Mouse (Mus musculus) testis, adult 10 weeks (tissue): ENCODE measurements around the gene Gm20388. TPM values are rescaled to one million over a fixed set of nuclear protein-coding genes. Genes with fewer than 3 reads are reported as not detected.

Experiments
- polyA plus RNA-seq: library from polyadenylated mRNA; stranded (reverse); fragments of 350-450 nt; fragmentation: Illumina TruSeq; extraction: RNeasy Lipid Tissue Mini Kit (QIAGEN cat#74804); gene quantifications from one replicate; pipeline ENCODE4 v1.2.3, GENCODE M21; 2014; ENCODE audit warnings: low read depth, low replicate concordance

Gene Gm20388
- polyA plus RNA-seq, 1 experiment from 2014 or later: 0.56 TPM

GRCm38 (mm10) chr8:123514781-123515539 lies 3604.3 kb downstream of the Gm20388 start, which contains the start of gene Dbndd1:
Gene Dbndd1 (minus strand): TSS chr8:123515463.

DNA sequence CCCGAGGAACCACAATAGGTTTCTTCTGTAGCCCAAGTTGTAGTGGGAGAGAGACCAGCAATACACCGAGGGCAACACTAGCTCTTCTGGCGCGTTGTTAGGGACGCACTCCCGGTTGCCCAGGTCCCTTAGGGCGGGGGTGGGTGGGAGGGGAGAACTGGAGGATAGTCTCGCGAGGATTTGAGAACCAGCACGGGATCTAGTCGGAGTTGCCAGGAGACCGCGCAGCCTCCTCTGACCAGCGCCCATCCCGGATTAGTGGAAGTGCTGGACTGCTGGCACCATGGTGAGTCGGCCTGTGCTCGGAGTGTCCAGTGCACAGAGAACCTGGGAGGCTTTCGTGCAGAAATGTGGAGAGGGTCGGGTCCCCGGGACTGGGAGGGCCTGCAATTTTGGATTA lies 3608.0 kb downstream of the Gm20388 start, which contains the start of gene Gas8:
Gene Gas8, plus strand, starts transcription at position 168 of the 400 bp plus-strand sequence.

DNA sequence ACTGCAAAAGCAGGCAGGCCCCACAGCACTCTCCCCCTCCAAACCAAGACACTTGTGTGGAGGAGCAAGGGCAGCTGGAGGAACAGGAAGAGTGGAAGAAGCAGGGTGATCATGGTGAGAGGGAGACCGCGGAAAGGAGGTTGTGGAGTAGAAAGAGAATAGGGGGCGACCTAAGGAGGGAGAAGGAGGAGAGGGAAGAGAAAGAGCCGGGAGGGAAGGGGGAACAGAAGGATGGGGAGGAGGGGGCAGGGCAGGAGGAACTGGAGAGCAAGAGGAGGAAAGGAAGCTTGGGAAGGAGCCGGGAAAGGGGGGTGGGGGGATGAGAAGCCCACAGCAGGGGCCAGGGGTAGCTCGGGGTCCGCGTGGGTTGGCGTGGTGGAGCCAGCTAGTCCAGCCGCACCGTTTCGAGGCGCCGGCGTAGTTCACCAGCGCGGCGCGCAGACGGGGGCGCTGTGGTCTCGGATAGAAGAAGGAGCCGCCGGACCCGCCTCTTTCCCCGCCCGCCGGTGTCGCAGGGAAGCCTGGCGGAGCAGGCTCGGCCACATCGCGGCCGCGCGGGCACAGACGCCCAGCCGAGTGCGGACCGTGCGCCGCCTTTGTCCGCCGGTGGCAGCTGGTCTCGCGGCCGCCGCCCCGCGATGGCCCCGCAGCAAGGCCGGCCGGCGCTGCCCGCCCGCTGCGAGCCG lies 3742.8 kb downstream of the Gm20388 start, which contains the start of gene Rhou:
Gene Rhou, plus strand, starts transcription at position 622 of the 686 bp plus-strand sequence.

GRCm38 (mm10) chr8:123805718-123806373 lies 3895.2 kb downstream of the Gm20388 start, which contains the start of gene Rab4a:
Gene Rab4a (plus strand): TSS chr8:123805985.

DNA sequence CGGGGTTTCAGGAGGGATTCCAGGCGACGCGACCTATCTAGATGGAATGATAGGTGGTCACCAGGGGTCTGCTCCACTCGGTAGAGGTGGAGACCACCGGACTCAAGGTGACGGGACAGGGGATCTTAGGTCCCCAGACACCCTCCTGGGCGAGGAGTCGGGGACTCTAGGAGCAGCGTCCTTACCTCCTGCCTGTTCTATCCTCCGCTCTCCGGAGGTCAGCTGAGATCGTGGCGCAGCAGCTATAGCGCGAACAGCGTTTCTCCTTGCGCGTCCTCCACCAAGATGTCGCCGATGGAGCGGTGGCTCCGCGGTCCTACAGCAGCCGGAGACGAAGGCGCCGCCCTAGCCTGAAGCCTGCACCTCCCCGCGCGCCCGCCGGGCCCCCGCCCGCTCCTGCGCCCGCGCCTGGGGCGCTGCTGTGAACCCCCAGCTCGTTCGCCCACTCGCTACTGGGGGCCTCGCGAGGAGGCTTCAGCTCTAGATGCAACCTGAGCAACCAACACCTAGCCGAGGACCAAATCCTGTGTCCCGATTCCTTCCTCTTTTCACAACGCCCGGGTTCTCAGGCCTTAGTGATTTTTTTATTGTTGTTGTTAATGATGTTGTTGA lies 3949.1 kb downstream of the Gm20388 start, which contains the start of gene Ccsap:
Gene Ccsap, minus strand, starts transcription at position 562 of the 612 bp plus-strand sequence.

GRCm38 (mm10) chr8:123894502-123895097 lies 3984.0 kb downstream of the Gm20388 start, which contains the start of gene Acta1:
Gene Acta1 (minus strand): TSS chr8:123894751.

GRCm38 (mm10) chr8:123948942-123949685 lies 4038.5 kb downstream of the Gm20388 start, which contains the start of gene Nup133:
Gene Nup133 (minus strand): TSS chr8:123949265.

DNA sequence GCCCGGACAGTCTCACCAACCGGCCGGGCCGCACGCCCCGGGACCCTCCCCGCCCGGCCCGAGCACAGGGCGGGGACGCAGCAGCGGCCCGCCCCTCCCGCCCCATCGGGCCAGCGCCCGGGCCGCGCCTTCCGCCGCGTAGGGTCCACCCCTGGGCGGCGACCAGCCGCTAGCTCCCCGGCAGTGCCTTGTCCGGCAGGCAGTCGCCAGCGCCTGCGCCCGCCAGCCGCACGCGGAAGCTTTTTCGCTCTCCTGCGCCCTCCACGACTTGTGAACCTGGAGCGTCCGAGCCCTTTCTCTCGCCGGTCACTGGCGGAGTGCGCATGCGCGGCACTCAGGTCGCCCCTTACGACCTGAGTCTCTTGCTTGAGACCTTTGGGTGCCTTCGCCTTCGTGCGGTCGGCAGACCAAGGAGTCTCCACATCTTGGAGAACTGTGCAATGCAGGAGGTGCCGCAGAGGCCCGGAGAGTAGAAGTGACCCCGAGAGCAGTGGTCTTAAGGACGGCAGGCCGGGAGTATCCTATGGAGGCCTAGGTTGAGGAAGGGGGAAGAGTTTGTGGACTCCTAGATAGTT lies 4072.3 kb downstream of the Gm20388 start, which contains the start of gene Abcb10:
Gene Abcb10, minus strand, starts transcription at position 297 of the 575 bp plus-strand sequence.

DNA sequence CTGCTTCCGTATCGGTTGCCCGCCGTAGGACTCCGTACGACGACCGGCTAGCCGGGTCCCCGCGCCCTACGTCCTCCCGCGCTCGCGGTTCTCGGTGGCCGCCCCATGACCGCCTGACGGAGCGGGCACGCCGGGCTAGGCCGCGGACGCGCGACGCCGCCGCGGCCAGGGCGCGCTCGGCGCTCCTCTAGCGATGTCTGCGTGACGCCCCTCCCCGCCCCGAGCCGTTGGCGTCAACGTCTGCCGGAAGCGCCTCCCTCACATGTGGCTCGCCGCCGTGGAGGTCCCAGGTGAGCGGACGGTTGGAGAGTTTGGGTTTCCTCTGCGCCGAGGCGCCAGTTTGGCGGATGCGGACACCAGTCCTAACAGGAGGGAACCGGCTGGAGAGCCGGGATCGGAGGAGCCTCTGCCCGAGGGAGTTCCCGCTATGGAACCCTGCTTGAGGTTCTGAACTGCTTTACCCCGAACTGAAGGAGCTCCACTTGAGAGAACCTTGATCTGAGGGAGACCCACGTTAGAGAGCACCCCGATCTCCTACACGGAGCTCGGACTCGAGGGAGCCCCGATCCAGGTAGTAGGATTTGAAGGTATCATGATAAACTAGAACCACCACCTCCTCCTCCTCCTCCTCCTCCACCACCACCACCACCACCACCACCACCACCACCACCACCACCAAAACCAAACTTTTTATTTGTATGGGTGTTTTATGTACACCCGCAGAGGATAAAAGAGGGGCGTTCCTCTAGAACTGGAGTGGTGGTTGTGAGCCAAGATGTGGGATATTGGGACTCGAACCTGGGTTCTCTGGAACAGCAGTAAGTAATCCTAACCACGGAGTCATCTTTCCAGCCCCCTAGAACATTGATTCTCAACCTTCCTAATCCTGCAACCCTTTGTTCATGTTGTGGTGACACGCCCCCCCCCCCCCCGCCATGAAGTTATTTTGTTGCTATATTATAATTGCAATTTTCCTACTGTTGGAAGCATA lies 4110.9 kb downstream of the Gm20388 start, which contains the start of the genes Taf5l and Urb2:
Gene Taf5l, minus strand, starts transcription at position 161 of the 991 bp plus-strand sequence.
Gene Urb2, plus strand, starts transcription at position 272 of the 991 bp plus-strand sequence.

DNA sequence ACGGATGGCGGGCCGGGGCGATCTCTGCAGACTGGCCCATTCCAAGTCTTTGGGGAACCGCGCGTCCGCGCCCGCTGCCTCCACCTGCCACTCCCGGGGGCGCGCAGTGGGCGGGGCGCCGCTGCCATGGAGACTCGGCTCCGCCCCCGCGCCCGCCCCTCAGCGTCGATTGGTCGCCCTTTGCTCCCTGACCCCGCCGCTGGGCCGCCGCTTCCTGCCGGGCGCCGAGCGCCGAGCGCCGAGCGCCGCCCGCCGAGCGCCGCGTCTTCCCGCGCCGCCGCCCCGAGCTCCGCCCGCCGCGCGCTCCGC lies 4320.5 kb downstream of the Gm20388 start, which contains the start of gene Galnt2:
Gene Galnt2, plus strand, starts transcription at position 216 of the 309 bp plus-strand sequence.

Other genes with a start within 250 kb of the Gm20388 start
- gene Wfdc1, start 244.5 kb upstream of the Gm20388 start, polyA plus RNA-seq: 3.9 TPM
- gene Atp2c2, start 210.8 kb upstream of the Gm20388 start, polyA plus RNA-seq: not detected
- 1.3 TPM for gene Tldc1, start 132.4 kb upstream of the Gm20388 start, polyA plus RNA-seq
- gene Cotl1, start 70.3 kb upstream of the Gm20388 start, polyA plus RNA-seq: 0.59 TPM
- not detected for gene Klhl36, start 48.6 kb upstream of the Gm20388 start, polyA plus RNA-seq
- gene Usp10, start 481 bp upstream of the Gm20388 start, polyA plus RNA-seq: 10.9 TPM
- 1.8 TPM for gene Crispld2, start 81.6 kb downstream of the Gm20388 start, polyA plus RNA-seq
- gene Zdhhc7, start 190.6 kb downstream of the Gm20388 start, polyA plus RNA-seq: 1.1 TPM
- 5.1 TPM for gene 6430548M08Rik, start 203.3 kb downstream of the Gm20388 start, polyA plus RNA-seq